Mouse (Mus musculus) olfactory bulb, adult 2 months (tissue): ENCODE data around the gene Dguok. TPM values are rescaled to one million over a fixed set of nuclear protein-coding genes. Genes with fewer than 3 reads are reported as not detected.

ENCODE experiments used
- H3K27ac ChIP-seq: fragments of 200-500 bp; 2 replicates; pipeline ENCODE4 v1.5.1; 2012; ENCODE audit warnings: low read depth, low read length; ENCODE audit not compliant: insufficient read depth
- H3K4me1 ChIP-seq: fragments of 200-500 bp; 2 replicates; pipeline ENCODE4 v1.6.1; 2012; ENCODE audit warnings: low read length; ENCODE audit not compliant: control insufficient read depth, insufficient read depth
- H3K4me3 ChIP-seq: fragments of 200-500 bp; 2 replicates; pipeline ENCODE4 v1.5.1; 2012; ENCODE audit warnings: mild to moderate bottlenecking, low read depth, low read length, moderate library complexity; ENCODE audit not compliant: insufficient read depth
- CTCF ChIP-seq: fragments of 200-500 bp; IDR thresholded peaks from 2 replicates; pipeline ENCODE4 v1.5.1; 2012; ENCODE audit warnings: low read depth, mild to moderate bottlenecking, low read length, moderate library complexity; ENCODE audit not compliant: insufficient read depth
- POLR2A ChIP-seq: fragments of 200-500 bp; IDR thresholded peaks from 2 replicates; pipeline ENCODE4 v1.6.1; 2012; ENCODE audit warnings: mild to moderate bottlenecking, low read depth, low read length, moderate library complexity; ENCODE audit not compliant: insufficient read depth
- WGBS: fragments of 180-500 bp; shearing (Covaris S2); methylation state at CpG from one replicate; pipeline ENCODE4 v1.1.7; 2018; 5-methylcytosine and 5-hydroxymethylcytosine counted together
- polyA plus RNA-seq: library from polyadenylated mRNA; stranded (reverse); fragments of >200 nt; gene quantifications from 2 replicates; pipeline ENCODE4 v1.2.4, GENCODE M21; 2012; ENCODE audit warnings: low replicate concordance; ENCODE audit not compliant: missing spikeins, insufficient read depth, insufficient read length

Dguok gene
- polyA plus RNA-seq, 1 experiment: not detected

DNA sequence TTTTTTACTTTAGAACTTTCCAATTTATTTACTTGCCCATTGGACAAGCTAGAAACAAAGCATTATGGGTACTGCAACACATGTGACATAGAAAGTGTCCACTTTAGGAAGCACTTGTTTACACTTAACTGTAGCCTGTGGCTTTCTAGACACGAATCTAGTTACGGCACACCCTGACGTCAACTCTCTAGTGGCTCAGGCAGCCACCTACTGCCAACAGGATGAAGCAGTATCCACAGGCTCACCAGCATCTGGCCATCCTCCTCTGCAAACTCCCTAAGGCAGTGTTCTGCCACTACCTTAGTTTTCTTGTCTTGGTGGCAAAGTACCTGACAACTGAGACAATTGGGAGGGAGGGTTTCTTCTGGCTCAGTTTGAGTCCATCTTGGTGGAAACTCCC is 3.4 kb downstream of the Dguok start:
- 72% methylated on average over 3 of the region's 3 CpGs for WGBS
- H3K27ac ChIP-seq: no peak overlapping the region

DNA sequence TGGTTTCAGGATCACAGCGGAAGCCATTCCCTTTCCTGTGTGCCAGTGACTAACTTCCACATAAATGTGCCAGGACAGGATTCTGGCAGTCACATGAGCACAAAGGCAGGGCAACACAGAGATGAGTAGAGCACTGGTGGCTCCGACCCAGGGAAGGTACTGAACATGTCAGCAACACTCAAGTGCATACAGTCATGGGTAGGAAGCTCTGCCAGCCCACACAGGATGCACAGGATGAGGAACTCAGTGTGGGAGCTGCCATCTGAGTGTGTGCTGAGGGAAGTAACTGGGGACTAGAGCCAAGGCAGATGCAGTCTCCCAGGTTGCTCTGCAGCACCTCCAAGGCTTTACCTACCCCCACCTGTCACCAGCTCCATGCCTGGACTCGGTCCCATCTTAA is 4.1 kb downstream of the Dguok start:
- H3K4me1 ChIP-seq: peaks cover 5% of the 10 kb centered on the region
- TF ChIP-seq CTCF: no peak
- no peak for TF ChIP-seq POLR2A
- 72% methylated on average over 3 of the region's 3 CpGs for WGBS
- no peak overlapping the region for H3K27ac ChIP-seq
- no peak overlapping the region for H3K4me3 ChIP-seq

More for the DNA sequence above, 3.4 kb downstream of the Dguok start:
- TF ChIP-seq CTCF (no peak), POLR2A (no peak)
- Histone ChIP-seq H3K4me3 (no peak overlapping the region), H3K4me1 (peaks cover 5% of the 10 kb centered on the region)

GRCm38 (mm10) chr6:83501524-83502310 is 5.1 kb downstream of the Dguok start:
- no peak for TF ChIP-seq CTCF
- TF ChIP-seq POLR2A: no peak
- Histone ChIP-seq H3K4me1 (peaks cover 11% of the 10 kb centered on the region), H3K27ac (no peak overlapping the region), H3K4me3 (no peak overlapping the region)
- WGBS: 58% methylated on average over 9 of the region's 9 CpGs

DNA sequence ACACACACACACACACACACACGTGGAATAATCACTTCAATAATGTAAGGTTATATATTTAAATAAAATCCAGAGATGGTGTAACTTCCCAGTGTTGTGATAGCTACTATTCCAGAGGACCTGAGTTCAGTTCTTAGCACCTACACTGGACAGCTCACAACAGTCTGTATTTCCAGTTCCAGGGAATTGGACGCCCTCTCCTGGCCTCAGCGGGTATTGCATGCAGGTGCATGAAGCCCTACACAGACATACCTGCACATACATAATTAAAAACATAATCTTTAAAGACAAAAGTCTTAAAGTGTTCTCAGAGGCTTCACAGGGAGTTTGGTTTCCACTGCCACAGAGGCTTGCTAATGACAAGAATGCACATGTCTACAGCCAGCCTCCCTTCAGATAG is 6.3 kb downstream of the Dguok start:
- H3K4me1 ChIP-seq: peaks cover 12% of the 10 kb centered on the region
- no peak overlapping the region for H3K4me3 ChIP-seq
- H3K27ac ChIP-seq: no peak overlapping the region
- TF ChIP-seq CTCF (no peak), POLR2A (no peak)
- 62% methylated on average over 3 of the region's 3 CpGs for WGBS

- TF ChIP-seq POLR2A: no peak
- no peak for TF ChIP-seq CTCF
- 86% methylated on average over 10 of the region's 10 CpGs for WGBS
- Histone ChIP-seq H3K27ac (no peak overlapping the region), H3K4me1 (peaks cover 10% of the 10 kb centered on the region), H3K4me3 (no peak overlapping the region)
These were observed 7.7 kb downstream of the Dguok start for GRCm38 (mm10) chr6:83499078-83499477.

- Histone ChIP-seq H3K27ac (no peak overlapping the region), H3K4me1 (peaks cover 7% of the 10 kb centered on the region; the same call in 1 of the 2 replicates), H3K4me3 (no peak overlapping the region)
- 67% methylated on average over 22 of the region's 22 CpGs for WGBS
- TF ChIP-seq POLR2A (no peak), CTCF (no peak)
These were observed 9.7 kb downstream of the Dguok start for GRCm38 (mm10) chr6:83496753-83497710.

GRCm38 (mm10) chr6:83496009-83496752 is 10.6 kb downstream of the Dguok start:
- WGBS: 64% methylated on average over 9 of the region's 9 CpGs
- H3K4me1 ChIP-seq: peaks cover 7% of the 10 kb centered on the region; the same call in 1 of the 2 replicates
- TF ChIP-seq POLR2A (no peak), CTCF (no peak)
- no peak overlapping the region for H3K27ac ChIP-seq
- no peak overlapping the region for H3K4me3 ChIP-seq

DNA sequence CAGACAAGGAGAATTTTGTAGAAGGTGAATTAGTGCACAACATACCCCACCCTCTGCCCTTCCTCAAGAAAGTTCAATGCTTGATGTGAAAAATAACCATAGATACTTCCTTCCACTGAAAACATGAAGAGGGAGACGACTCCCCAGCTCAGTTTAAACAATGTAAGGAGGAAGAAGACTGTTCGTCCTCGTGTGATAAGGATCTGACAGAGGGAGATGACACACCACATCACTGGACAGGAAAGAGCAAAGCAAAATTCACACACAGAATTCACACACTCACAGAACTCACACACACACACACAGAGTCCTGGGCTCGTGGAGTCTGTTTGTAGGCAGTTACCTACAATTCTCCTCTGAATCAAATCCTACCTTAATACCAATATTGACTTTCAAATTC is 16.1 kb downstream of the Dguok start:
- WGBS: 87% methylated on average over 4 of the region's 4 CpGs
- Histone ChIP-seq H3K4me1 (no peaks in the 10 kb centered on the region), H3K4me3 (no peak overlapping the region), H3K27ac (no peak overlapping the region)
- TF ChIP-seq CTCF (no peak), POLR2A (no peak)
